Mouse (Mus musculus) CH12.LX (cell line): ENCODE data around the gene Mrpl55.

Source experiments
- BHLHE40 ChIP-seq: IDR thresholded peaks from 2 replicates; pipeline ENCODE4 v1.6.1; 2011; ENCODE audit warnings: mild to moderate bottlenecking, low read depth, low read length, improper control_type of control experiment
- CTCF ChIP-seq, 2 experiments: IDR thresholded peaks in 1 of 2; conservative IDR thresholded peaks in 1 of 2; 2 replicates each; pipeline ENCODE4 v1.5.1; 2011 to 2012; ENCODE audit warnings: low read depth in 2 of 2, low read length in 2 of 2, improper control_type of control experiment in 1 of 2, inconsistent platforms in 1 of 2, mild to moderate bottlenecking in 1 of 2, moderate library complexity in 1 of 2
- E2F4 ChIP-seq: IDR thresholded peaks from 2 replicates; pipeline ENCODE4 v1.6.1; 2011; ENCODE audit warnings: low read depth, low read length, improper control_type of control experiment; ENCODE audit not compliant: insufficient replicate concordance
- ELF1 ChIP-seq: IDR thresholded peaks from 2 replicates; pipeline ENCODE4 v1.6.1; 2014; ENCODE audit warnings: low read depth, mild to moderate bottlenecking, inconsistent platforms, low read length, improper control_type of control experiment
- EP300 ChIP-seq: IDR thresholded peaks from 2 replicates; pipeline ENCODE4 v1.6.1; 2011; ENCODE audit warnings: low read length, improper control_type of control experiment
- MAFK ChIP-seq: IDR thresholded peaks from 2 replicates; pipeline ENCODE4 v1.6.1; 2011; ENCODE audit warnings: low read length, improper control_type of control experiment; ENCODE audit not compliant: insufficient replicate concordance
- MAX ChIP-seq: IDR thresholded peaks from 2 replicates; pipeline ENCODE4 v1.6.1; 2011; ENCODE audit warnings: low read length, improper control_type of control experiment
- MAZ ChIP-seq: IDR thresholded peaks from 2 replicates; pipeline ENCODE4 v1.6.1; 2012; ENCODE audit warnings: low read depth, mild to moderate bottlenecking, inconsistent platforms, low read length, improper control_type of control experiment, moderate library complexity
- POLR2A ChIP-seq: IDR thresholded peaks from 2 replicates; pipeline ENCODE4 v1.6.1; 2011; ENCODE audit warnings: low read depth, mild to moderate bottlenecking, improper control_type of control experiment, low read length
- SMC3 ChIP-seq: IDR thresholded peaks from 2 replicates; pipeline ENCODE4 v1.6.1; 2011; ENCODE audit warnings: low read depth, low read length, improper control_type of control experiment
- UBTF ChIP-seq: IDR thresholded peaks from 2 replicates; pipeline ENCODE4 v1.6.1; 2012; ENCODE audit warnings: low read depth, mild to moderate bottlenecking, inconsistent platforms, low read length, improper control_type of control experiment, moderate library complexity
- USF2 ChIP-seq: conservative IDR thresholded peaks from 2 replicates; pipeline ENCODE4 v1.6.1; 2011; ENCODE audit warnings: low read depth, low read length, improper control_type of control experiment
- ZC3H11A ChIP-seq: IDR thresholded peaks from 2 replicates; pipeline ENCODE4 v1.6.1; 2012; ENCODE audit warnings: low read depth, mild to moderate bottlenecking, inconsistent platforms, low read length, improper control_type of control experiment

GRCm38 (mm10) chr11:59219064-59219463 lies 16.8 kb downstream of the Mrpl55 start:
- TF ChIP-seq MAZ (no peak), CTCF (conservative IDR thresholded peaks at IDR 0.05 in 1 of 2, IDR thresholded peaks at IDR 0.05 in 1 of 2; ENCODE audit: low read depth in 2 of 2, low read length in 2 of 2) (peak; percentile 55 to 91), BHLHE40 (no peak), ELF1 (no peak), MAX (no peak), E2F4 (no peak), POLR2A (no peak), SMC3 (0 out of 2 replicates have a peak, but pooled peaks have one; percentile 13), MAFK (no peak), USF2 (no peak), EP300 (no peak), ZC3H11A (no peak), UBTF (no peak)
